Mouse (Mus musculus): Measurements from ENCODE around the gene Atcay.
"Not testable (repeated sequence)": the region's sequence is repeated elsewhere in the genome, so short reads cannot be mapped to it uniquely, and the experiment has no call there.

Atcay gene

GRCm38 (mm10) chr10:81180946-81181345 is 49.7 kb downstream of the Atcay start:
- no peak for DNase-seq (ENCODE audit: low read depth, low spot score)

- DNase-seq (ENCODE audit: low read depth, low spot score): no peak
These were observed 50.9 kb downstream of the Atcay start for GRCm38 (mm10) chr10:81179451-81180342.

- DNase-seq (ENCODE audit: low read depth, low spot score): no peak
These were observed 51.7 kb downstream of the Atcay start for GRCm38 (mm10) chr10:81178927-81179326.

- DNase-seq (ENCODE audit: low read depth, low spot score): no peak
These were observed 52.5 kb downstream of the Atcay start for GRCm38 (mm10) chr10:81177958-81178712.

GRCm38 (mm10) chr10:81177491-81177925 is 53.1 kb downstream of the Atcay start:
- DNase-seq (ENCODE audit: low read depth, low spot score): no peak

GRCm38 (mm10) chr10:81176466-81177271 is 54.0 kb downstream of the Atcay start, which contains the start of gene Eef2:
TSS of gene Eef2 (plus strand) at chr10:81176631.
- DNase-seq (ENCODE audit: low read depth, low spot score): peak; percentile 90

- no peak for DNase-seq (ENCODE audit: low read depth, low spot score)
These were observed 54.6 kb downstream of the Atcay start for GRCm38 (mm10) chr10:81175936-81176465.

- DNase-seq (ENCODE audit: low read depth, low spot score): not testable (repeated sequence)
These were observed 55.3 kb downstream of the Atcay start for GRCm38 (mm10) chr10:81175345-81175701.

- DNase-seq (ENCODE audit: low read depth, low spot score): no peak
These were observed 55.9 kb downstream of the Atcay start for GRCm38 (mm10) chr10:81174617-81175344.

- no peak for DNase-seq (ENCODE audit: low read depth, low spot score)
These were observed 57.5 kb downstream of the Atcay start for GRCm38 (mm10) chr10:81173132-81173531.

- DNase-seq (ENCODE audit: low read depth, low spot score): not testable (repeated sequence)
These were observed 61.2 kb downstream of the Atcay start for GRCm38 (mm10) chr10:81169411-81169900.

GRCm38 (mm10) chr10:81168521-81169244 is 62.0 kb downstream of the Atcay start:
- DNase-seq (ENCODE audit: low read depth, low spot score): no peak

- DNase-seq (ENCODE audit: low read depth, low spot score): no peak
These were observed 62.6 kb downstream of the Atcay start for GRCm38 (mm10) chr10:81168087-81168431.

GRCm38 (mm10) chr10:81167200-81168086 is 63.2 kb downstream of the Atcay start, which contains the start of gene Pias4:
TSS of gene Pias4 (minus strand) at chr10:81167923.
- DNase-seq (ENCODE audit: low read depth, low spot score): peak; percentile 99

- DNase-seq (ENCODE audit: low read depth, low spot score): no peak
These were observed 65.5 kb downstream of the Atcay start for GRCm38 (mm10) chr10:81165118-81165517.

GRCm38 (mm10) chr10:81162318-81162652 is 68.3 kb downstream of the Atcay start:
- no peak for DNase-seq (ENCODE audit: low read depth, low spot score)

GRCm38 (mm10) chr10:81161602-81162317 is 68.9 kb downstream of the Atcay start:
- no peak for DNase-seq (ENCODE audit: low read depth, low spot score)

GRCm38 (mm10) chr10:81154736-81155135 is 75.9 kb downstream of the Atcay start:
- no peak for DNase-seq (ENCODE audit: low read depth, low spot score)
